Mouse (Mus musculus) adrenal gland, adult (tissue): Measurements from ENCODE around the gene Mfsd11.

Source experiments
- DNase-seq, 2 experiments: peaks; one replicate each; pipeline ENCODE4 v3.0.0; 2022 to 2023; ENCODE audit warnings: low spot score in 1 of 2; ENCODE audit not compliant: inconsistent age in 2 of 2

Gene Mfsd11

GRCm38 (mm10) chr11:116847187-116848085 lies 4.8 kb upstream of the Mfsd11 start:
- peak in 1 of 2 experiments; percentile 29 for DNase-seq

GRCm38 (mm10) chr11:116848086-116848876 lies 4.0 kb upstream of the Mfsd11 start:
- no peak for DNase-seq

GRCm38 (mm10) chr11:116848877-116849178 lies 3.4 kb upstream of the Mfsd11 start:
- peak in 1 of 2 experiments; percentile 41 for DNase-seq

DNA sequence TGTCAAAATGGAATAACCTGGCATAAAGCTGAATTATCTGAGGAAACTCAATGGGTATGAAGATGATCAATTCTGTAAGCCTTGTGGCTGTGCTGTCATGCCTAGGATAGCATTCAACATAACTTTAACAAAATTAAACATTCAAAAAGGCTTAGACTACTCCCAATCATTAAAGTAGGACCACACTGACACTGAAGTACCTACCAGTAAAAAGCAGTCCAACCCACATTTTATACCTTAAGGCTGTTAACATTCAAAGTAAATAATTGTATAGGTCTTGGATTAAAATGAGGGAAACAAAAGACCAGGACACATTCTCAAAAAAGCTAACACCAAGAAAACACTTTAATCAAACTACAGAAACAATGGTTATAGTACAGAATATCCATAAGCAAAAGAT lies 2.7 kb upstream of the Mfsd11 start:
- DNase-seq = no peak

GRCm38 (mm10) chr11:116850085-116850484 lies 2.2 kb upstream of the Mfsd11 start:
- DNase-seq = peak in 1 of 2 experiments; percentile 32

GRCm38 (mm10) chr11:116850833-116851477 lies 1.3 kb upstream of the Mfsd11 start:
- peak in 1 of 2 experiments; percentile 46 for DNase-seq

DNA sequence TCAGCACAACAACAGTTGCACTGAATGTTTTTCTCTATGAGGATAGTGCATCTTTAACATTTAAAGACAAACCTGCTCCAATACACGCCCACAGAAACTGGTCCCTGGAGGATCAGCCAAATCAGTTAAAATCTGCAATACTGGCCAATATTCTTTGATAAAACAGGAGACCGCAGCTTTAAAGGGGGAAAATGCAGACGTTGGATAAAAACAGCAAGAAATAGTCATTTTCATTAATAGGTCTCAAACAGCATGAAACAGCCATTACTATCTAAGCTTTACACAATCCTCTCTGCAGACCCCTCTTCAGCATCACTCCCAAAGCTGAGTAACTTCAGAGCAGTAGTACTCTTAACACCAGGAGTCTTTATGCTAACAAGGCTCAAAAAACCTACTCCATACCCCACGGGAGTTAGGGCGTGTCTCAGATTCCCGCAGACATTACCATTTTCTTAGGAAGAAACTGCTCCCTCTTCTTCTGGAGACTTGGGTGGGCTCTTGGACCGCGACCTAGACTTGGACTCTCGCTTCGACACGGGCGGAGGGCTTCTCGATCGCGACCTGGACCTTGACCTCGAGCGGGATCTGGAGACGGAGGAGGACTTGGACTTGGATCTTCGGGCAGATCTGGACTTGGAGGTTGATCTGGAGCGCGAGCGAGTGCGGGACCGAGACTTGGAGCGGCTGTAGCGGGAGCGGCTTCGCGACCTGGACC lies 507 bp upstream of the Mfsd11 start:
- DNase-seq = peak in 1 of 2 experiments; percentile 63

DNA sequence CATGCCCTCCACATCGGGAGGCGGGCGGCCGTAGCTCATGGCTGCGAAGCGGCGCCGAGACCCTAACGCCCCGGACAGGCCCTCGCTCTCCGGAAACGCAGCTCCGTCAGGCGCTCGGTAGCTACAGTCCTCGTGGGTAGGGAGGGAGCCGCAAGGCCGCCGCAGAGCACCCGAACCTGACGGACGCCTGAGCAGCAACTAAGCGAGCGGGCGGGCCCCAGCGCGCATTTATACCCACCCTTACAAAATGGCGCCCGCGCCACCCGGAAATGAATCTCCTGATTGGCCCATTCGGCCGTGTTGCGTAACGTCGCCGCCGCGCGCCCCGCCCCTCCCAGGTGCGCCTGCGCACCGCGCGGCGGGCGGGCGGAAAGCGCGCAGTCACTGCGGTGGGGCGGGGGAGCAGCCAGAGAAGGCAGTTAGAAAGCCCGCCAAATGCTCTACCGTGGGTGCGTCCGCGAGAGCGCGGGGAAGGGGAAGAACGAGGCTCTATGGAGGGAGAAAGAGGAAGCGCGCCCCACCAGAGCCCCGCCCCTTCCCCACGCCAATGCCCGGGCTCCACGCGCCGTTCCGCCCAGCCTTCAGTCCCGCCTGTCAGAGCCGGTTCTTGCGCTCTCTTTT lies 761 bp downstream of the Mfsd11 start, which contains the start of gene Srsf2:
Gene Srsf2 (minus strand): TSS at position 204 of the 621 bp plus-strand sequence.
- DNase-seq = peak; percentile 97 to 99

GRCm38 (mm10) chr11:116853512-116853928 lies 1.3 kb downstream of the Mfsd11 start:
- DNase-seq = peak; percentile 98 to 100

GRCm38 (mm10) chr11:116854279-116854678 lies 2.0 kb downstream of the Mfsd11 start:
- DNase-seq = no peak

DNA sequence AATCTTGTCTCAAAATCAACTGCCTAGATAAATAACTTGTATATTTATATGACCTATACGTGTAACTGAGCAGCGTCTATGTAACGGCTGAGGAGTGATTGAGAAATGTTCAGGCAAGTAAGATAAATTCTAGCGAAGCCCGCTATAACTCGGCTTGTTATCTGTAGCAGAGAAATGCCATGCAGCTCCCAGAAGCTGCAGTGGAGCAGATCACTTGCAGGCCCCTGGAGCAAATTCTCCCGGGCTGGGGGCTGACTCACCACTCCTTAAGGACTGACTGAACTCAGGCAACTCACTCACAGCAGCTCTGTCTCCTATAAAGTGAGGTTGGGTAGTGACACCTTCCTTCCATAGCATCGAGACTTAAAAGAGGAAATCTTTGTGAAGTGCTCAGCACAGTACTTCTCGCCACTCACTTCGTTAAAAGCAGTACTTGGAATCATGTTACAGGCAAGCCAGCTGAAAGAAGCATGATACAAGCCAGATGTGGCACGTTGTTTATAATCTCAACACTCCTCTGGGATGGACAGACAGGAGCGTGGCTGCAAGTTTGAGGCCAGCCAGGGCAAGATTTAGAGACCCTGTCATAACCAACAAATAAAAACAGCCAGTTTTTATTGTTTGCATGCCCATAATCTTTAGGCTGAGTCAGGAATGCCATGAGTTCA lies 5.1 kb downstream of the Mfsd11 start:
- DNase-seq = no peak

- peak; percentile 41 to 67 for DNase-seq
These were observed 12.2 kb downstream of the Mfsd11 start for GRCm38 (mm10) chr11:116864444-116864843.

- DNase-seq = no peak
These were observed 13.8 kb downstream of the Mfsd11 start for GRCm38 (mm10) chr11:116865945-116866585.

DNA sequence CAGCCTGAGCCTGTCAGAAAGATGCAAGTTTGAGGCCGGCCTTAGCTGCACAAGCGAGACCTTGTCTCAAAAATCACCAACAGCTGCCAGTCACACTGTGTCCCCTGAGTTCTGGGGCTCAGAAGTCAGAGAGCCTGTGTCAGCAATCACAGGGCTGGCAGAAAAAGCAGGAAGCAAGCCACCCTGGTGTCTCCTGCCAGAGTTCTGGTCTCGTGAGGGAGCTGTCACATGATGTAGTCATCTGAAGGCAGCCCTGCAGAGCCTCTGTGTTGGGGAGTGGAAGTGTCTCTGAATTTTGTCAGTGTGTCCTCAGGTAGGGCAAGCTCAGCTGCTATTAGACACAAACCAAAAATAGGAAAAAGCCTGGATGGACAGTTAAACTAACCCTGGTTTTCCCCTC lies 15.9 kb downstream of the Mfsd11 start:
- peak; percentile 25 to 63 for DNase-seq

DNA sequence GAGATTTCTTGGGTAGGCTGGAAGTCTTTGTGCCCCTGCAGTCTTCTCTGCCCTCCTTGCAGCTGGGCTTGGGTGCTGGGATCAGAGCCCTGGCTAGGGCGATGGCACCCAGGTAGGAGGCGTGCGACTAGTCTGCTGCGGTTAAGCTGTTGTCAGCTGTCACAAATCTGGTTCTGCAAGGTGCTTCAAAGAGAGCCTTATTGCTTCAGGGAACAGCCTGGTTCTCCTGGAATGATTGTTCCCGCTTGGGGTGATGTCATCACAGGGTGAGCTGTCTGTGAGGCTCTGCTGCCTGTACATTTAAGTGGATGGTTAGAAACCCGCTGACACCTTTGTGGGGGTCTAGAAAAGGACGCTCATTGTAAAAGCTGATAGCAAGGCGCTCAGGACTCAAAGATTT lies 17.0 kb downstream of the Mfsd11 start:
- no peak for DNase-seq

- no peak for DNase-seq
These were observed 17.4 kb downstream of the Mfsd11 start for GRCm38 (mm10) chr11:116869641-116870040.

GRCm38 (mm10) chr11:116871538-116871937 lies 19.3 kb downstream of the Mfsd11 start:
- DNase-seq = no peak

GRCm38 (mm10) chr11:116873987-116874386 lies 21.7 kb downstream of the Mfsd11 start:
- no peak for DNase-seq

DNA sequence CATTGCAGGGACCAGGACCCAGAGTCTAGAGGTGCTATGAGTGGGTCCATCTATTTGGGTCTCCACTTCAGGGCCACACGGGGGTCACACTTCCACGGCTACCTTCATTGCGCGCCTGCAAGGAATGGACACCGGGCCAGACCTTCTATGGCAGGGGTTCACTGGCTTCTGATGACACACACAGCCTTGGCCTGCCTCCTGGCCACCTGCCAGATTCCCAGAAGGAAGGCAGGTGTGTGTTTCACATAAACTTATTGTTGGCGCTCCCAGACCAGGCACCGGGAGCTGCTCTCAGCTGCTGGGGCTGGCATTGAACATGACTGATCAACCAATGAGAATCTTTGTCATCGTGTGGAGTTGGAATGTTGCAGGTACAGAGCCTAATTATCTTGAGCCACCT lies 26.2 kb downstream of the Mfsd11 start:
- peak in 1 of 2 experiments; percentile 45 for DNase-seq
